Mouse (Mus musculus): ENCODE results near the gene Hoxc8.

- no peak for TF ChIP-seq ZNF384 (IDR thresholded peaks at IDR 0.05; ENCODE audit: low read depth, low read length)
- no peak for TF ChIP-seq CHD2 (IDR thresholded peaks at IDR 0.05; ENCODE audit: low read depth, low read length)
- no peak for TF ChIP-seq HCFC1 (IDR thresholded peaks at IDR 0.05; ENCODE audit: borderline replicate concordance, insufficient read depth, low read length)
- TF ChIP-seq ZC3H11A (IDR thresholded peaks at IDR 0.05; ENCODE audit: borderline replicate concordance, low read depth, low read length): no peak
Observed at GRCm38 (mm10) chr15:102992206-102992605, 1.8 kb downstream of the Hoxc8 start.
